Mouse (Mus musculus) left cerebral cortex, postnatal 10 days (tissue): ENCODE data around the gene Vmn1r189. TPM values are rescaled to one million over a fixed set of nuclear protein-coding genes. Genes with fewer than 3 reads are reported as not detected.
"Not testable (repeated sequence)": the region's sequence is repeated elsewhere in the genome, so short reads cannot be mapped to it uniquely, and the experiment has no call there.

Experiments used
- DNase-seq, 2 experiments: peaks; one replicate each; pipeline ENCODE4 v3.0.0; 2021 to 2022; ENCODE audit warnings: low spot score in 2 of 2, mixed read lengths in 1 of 2; ENCODE audit errors: extremely low spot score in 1 of 2
- intact Hi-C: fragments of 180-260 bp; cut with DNase I; formaldehyde crosslinking; loops from one replicate; pipeline ENCODE4 v1.15.1; 2025
- microRNA-seq: library from miRNA; unstranded; fragments of <30 nt; microRNA quantifications from one replicate; pipeline ENCODE4 v1.2.0, GENCODE M21; 2022
- total RNA-seq, 2 experiments: library from RNA; stranded (reverse); gene quantifications; 2 replicates each; pipeline ENCODE4 v1.2.3; 2021

The Vmn1r189 gene
- not detected for total RNA-seq

DNA sequence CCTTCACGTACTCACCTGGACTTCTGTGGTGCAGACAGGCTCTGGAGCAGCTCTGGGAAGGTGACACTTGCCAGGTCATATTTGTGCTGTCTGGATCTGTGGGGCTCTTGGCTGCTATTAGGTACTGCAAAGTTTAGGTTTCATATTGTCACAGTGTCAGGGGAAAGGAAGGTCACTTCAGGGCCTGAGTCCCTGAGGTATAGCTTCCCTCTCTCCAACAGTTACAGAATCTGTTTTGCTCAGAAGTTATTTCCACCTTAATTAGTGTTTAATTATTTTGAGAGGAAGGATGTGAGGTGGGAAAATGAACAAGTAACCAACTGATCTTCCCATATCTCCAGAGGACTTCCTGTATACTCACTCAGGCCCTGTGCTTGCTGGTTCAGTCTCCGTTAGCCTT lies at the start of gene Vmn1r189:
Gene Vmn1r189 (minus strand): TSS at position 101 of the 400 bp plus-strand sequence.
- intact Hi-C loops, DNase-seq: not testable (repeated sequence)

GRCm38 (mm10) chr13:22136495-22137293 lies 31.1 kb upstream of the Vmn1r189 start:
- DNase-seq: not testable (repeated sequence)

GRCm38 (mm10) chr13:22084140-22084539 lies 21.5 kb downstream of the Vmn1r189 start, which contains the start of gene Vmn1r188:
TSS of gene Vmn1r188 (plus strand) at chr13:22084440.
- intact Hi-C loops, DNase-seq: not testable (repeated sequence)

More at GRCm38 (mm10) chr13:22136495-22137293, 31.1 kb upstream of the Vmn1r189 start:
- intact Hi-C loops: not testable (repeated sequence)

- intact Hi-C loops: no loop called here
- no peak for DNase-seq
Observed at GRCm38 (mm10) chr13:22063468-22063867, 42.2 kb downstream of the Vmn1r189 start.

- intact Hi-C loops: no loop called here
- no peak for DNase-seq
Observed at GRCm38 (mm10) chr13:22061422-22061821, 44.2 kb downstream of the Vmn1r189 start.

DNA sequence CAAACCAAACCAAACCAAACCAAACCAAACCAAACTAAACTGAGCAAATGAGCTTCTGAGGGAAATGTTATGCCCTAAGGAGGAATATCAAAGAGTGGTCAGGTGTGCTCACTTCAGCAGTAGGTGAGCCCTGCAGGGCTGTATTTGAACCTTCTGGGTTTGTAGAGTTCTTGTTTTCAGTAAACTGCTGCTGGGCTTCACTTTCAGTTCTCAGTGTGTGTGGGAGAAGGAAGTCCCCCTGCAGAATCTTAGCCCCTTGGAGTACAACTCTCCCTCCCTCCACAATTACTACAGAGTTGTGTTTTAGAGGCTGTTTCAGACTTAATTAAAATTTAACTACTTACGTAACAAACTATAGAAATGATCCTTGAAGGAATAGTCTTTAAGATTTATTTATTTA lies 51.9 kb downstream of the Vmn1r189 start:
- no peak for DNase-seq
- intact Hi-C loops: loop anchor here (10.0 kb wide), 1 partner anchor 1221 kb away; no protein-coding TSS in a partner anchor

DNA sequence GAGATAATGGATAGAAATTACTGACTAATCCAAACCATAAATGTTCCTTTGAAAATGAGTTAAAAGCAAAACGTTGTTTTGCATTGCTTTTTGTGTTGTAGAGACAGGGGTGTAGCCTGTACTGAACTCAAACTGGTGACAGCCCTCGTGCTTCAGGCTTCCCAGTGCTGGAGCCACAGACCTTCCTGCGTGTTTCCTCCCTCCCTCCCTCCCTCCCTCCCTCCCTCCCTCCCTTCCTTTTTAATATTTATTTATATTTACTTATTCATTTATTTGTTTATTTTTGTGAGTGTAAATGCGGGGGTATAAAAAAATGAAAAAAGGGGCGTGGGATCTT lies 54.1 kb downstream of the Vmn1r189 start:
- intact Hi-C loops: loop anchor here (10.0 kb wide), 1 partner anchor 1223 kb away; no protein-coding TSS in a partner anchor
- DNase-seq: no peak

DNA sequence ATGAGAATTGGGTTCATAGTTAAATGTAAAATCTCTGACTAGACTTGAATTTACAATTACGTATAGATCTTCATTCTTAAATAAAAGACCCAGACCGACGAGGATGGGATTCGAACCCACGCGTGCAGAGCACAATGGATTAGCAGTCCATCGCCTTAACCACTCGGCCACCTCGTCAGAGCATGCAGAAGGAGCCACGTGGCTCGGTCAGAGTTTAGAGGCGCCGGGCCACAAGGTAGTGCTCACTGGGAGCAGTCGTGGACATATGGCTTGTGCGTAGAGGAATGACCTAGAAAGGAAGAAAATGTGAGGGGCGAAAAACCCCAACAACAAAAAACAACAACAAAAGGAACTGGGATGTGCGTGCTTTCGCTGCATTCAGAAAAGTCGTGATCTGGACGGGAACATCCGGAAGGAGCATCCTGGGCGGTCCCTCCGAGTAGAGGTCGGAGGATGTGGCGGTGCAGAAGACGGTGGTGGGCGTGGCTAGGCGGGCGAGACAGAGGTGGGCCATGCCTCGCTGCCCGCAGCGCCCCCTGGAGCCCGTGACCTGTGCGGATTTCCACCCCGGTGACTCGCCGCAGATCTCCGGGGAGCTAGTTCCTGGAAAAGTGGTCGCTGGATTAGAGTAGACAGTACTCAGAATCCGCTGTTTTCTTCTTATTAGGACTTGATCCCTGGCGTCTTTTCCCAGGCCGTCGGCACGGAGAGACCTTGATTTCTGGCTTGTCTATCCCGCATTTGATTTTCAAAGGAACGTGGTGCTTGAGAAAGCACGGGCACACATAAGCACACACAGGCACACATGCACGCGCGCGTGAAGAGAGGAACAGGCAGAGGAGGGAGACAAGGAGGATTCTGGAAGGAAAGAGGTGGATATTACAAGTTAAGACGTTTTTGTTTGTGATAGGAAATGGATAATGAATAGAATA lies 54.8 kb downstream of the Vmn1r189 start:
- DNase-seq: peak; percentile 85 to 96
- intact Hi-C loops: loop anchor here (10.0 kb wide), 1 partner anchor 1224 kb away; no protein-coding TSS in a partner anchor

Small RNA genes within 50 kb of the gene (microRNA-seq; reads per million reads assigned to microRNA genes)
- not detected for gene Gm26300

Other genes with a start within 250 kb of the Vmn1r189 start
- 1 to 10 TPM; 3.9 to 5.1 TPM for gene Zfp184, start 160.7 kb downstream of the Vmn1r189 start, total RNA-seq
- gene Pom121l2, start 124.6 kb downstream of the Vmn1r189 start, total RNA-seq: not detected
- gene Prss16, start 96.1 kb downstream of the Vmn1r189 start, total RNA-seq: under 1 TPM in 1 of 2 experiments, not detected in 1; 0.55 TPM
- gene Hist1h2ah, start 70.3 kb downstream of the Vmn1r189 start, total RNA-seq: 10 to 100 TPM; 37.9 to 54.9 TPM
- gene Hist1h2bk, start 70.0 kb downstream of the Vmn1r189 start, total RNA-seq: 10 to 100 TPM; 38.0 to 50.2 TPM
- gene Hist1h4i, start 64.5 kb downstream of the Vmn1r189 start, total RNA-seq: 10 to 100 TPM; 45.9 to 47.6 TPM
- 10 to 100 TPM; 26.2 to 28.0 TPM for gene Hist1h2ag, start 62.9 kb downstream of the Vmn1r189 start, total RNA-seq
- 10 to 100 TPM; 21.4 to 25.6 TPM for gene Hist1h2bj, start 62.6 kb downstream of the Vmn1r189 start, total RNA-seq
- not detected for gene Vmn1r188, start 21.4 kb downstream of the Vmn1r189 start, total RNA-seq
- not detected for gene Vmn1r191, start 78.1 kb upstream of the Vmn1r189 start, total RNA-seq
- not detected for gene Vmn1r192, start 85.3 kb upstream of the Vmn1r189 start, total RNA-seq
- gene Vmn1r193, start 117.3 kb upstream of the Vmn1r189 start, total RNA-seq: not detected
- not detected for gene Vmn1r194, start 138.4 kb upstream of the Vmn1r189 start, total RNA-seq
- gene Vmn1r195, start 164.7 kb upstream of the Vmn1r189 start, total RNA-seq: not detected
- gene Vmn1r196, start 184.1 kb upstream of the Vmn1r189 start, total RNA-seq: not detected
- not detected for gene Vmn1r197, start 218.8 kb upstream of the Vmn1r189 start, total RNA-seq
- gene Vmn1r198, start 244.5 kb upstream of the Vmn1r189 start, total RNA-seq: not detected